Mouse (Mus musculus) heart, adult 2 months (tissue): ENCODE measurements around the gene Prrc2a. TPM values are rescaled to one million over a fixed set of nuclear protein-coding genes. Genes with fewer than 3 reads are reported as not detected.

Source experiments
- DNase-seq, 2 experiments: peaks; one replicate each; pipeline ENCODE4 v3.0.0; 2021
- H3K27ac ChIP-seq: fragments of 200-600 bp; 2 replicates; pipeline ENCODE4 v1.8.1; 2022
- H3K27me3 ChIP-seq: fragments of 200-500 bp; 2 replicates; pipeline ENCODE4 v1.6.1; 2012; ENCODE audit warnings: mild to moderate bottlenecking, low read length, inconsistent platforms, mixed read lengths; ENCODE audit not compliant: control insufficient read depth, insufficient read depth
- H3K36me3 ChIP-seq: fragments of 200-500 bp; 2 replicates; pipeline ENCODE4 v1.6.1; 2012; ENCODE audit warnings: low read length, inconsistent platforms; ENCODE audit not compliant: control insufficient read depth, insufficient read depth
- H3K4me1 ChIP-seq: fragments of 200-500 bp; 2 replicates; pipeline ENCODE4 v1.6.1; 2011; ENCODE audit warnings: low read length; ENCODE audit not compliant: control insufficient read depth, insufficient read depth
- H3K4me3 ChIP-seq: fragments of 200-600 bp; 2 replicates; pipeline ENCODE4 v1.8.1; 2022
- H3K79me2 ChIP-seq: fragments of 200-500 bp; replicated peaks from 2 replicates; pipeline ENCODE4 v1.6.1; 2012; ENCODE audit warnings: mild to moderate bottlenecking, inconsistent platforms, low read length, moderate library complexity, mixed read lengths; ENCODE audit not compliant: control insufficient read depth, insufficient read depth
- H3K9ac ChIP-seq: fragments of 200-500 bp; 2 replicates; pipeline ENCODE4 v1.6.1; 2012; ENCODE audit warnings: low read depth, mild to moderate bottlenecking, control low read depth, inconsistent platforms, low read length, mixed read lengths
- CTCF ChIP-seq: fragments of 200-600 bp; IDR thresholded peaks from 2 replicates; pipeline ENCODE4 v1.8.1; 2022; ENCODE audit warnings: antibody characterized with exemption, mild to moderate bottlenecking, moderate library complexity
- EP300 ChIP-seq: fragments of 200-500 bp; IDR thresholded peaks from 2 replicates; pipeline ENCODE4 v1.6.1; 2011; ENCODE audit warnings: low read depth, low read length, control low read depth; ENCODE audit not compliant: insufficient read depth
- POLR2A ChIP-seq: fragments of 200-500 bp; IDR thresholded peaks from 2 replicates; pipeline ENCODE4 v1.6.1; 2011; ENCODE audit warnings: mild to moderate bottlenecking, low read depth, low read length, control low read depth; ENCODE audit not compliant: insufficient read depth
- WGBS: fragments of 180-500 bp; shearing (Covaris S2); methylation state at CpG from one replicate; pipeline ENCODE4 v1.1.7; 2018; 5-methylcytosine and 5-hydroxymethylcytosine counted together
- intact Hi-C: fragments of 180-260 bp; cut with DNase I; formaldehyde crosslinking; loops from one replicate; pipeline ENCODE4 v1.15.1; 2025
- long read RNA-seq: library from polyadenylated mRNA; stranded (forward); transcript quantifications from one replicate; pipeline ENCODE4 v2.0.0, GENCODE M21; 2021
- polyA plus RNA-seq: library from polyadenylated mRNA; depleted of rRNA; stranded (reverse); fragments of >200 nt; gene quantifications from 2 replicates; pipeline ENCODE4 v1.2.3, GENCODE M21; 2012; rRNA removed
- total RNA-seq, 2 experiments: library from RNA; stranded (reverse); gene quantifications; 2 replicates each; pipeline ENCODE4 v1.2.3; 2021

The Prrc2a gene
- total RNA-seq (100 to 1,000 TPM; 132 to 139 TPM), polyA plus RNA-seq (183 and 197 TPM in 2 replicates)
- long read RNA-seq, partial matches to known transcripts: 3 of 4 reads
- long read RNA-seq, other reads (novel, unspliced or antisense): 1 of 4 reads

DNA sequence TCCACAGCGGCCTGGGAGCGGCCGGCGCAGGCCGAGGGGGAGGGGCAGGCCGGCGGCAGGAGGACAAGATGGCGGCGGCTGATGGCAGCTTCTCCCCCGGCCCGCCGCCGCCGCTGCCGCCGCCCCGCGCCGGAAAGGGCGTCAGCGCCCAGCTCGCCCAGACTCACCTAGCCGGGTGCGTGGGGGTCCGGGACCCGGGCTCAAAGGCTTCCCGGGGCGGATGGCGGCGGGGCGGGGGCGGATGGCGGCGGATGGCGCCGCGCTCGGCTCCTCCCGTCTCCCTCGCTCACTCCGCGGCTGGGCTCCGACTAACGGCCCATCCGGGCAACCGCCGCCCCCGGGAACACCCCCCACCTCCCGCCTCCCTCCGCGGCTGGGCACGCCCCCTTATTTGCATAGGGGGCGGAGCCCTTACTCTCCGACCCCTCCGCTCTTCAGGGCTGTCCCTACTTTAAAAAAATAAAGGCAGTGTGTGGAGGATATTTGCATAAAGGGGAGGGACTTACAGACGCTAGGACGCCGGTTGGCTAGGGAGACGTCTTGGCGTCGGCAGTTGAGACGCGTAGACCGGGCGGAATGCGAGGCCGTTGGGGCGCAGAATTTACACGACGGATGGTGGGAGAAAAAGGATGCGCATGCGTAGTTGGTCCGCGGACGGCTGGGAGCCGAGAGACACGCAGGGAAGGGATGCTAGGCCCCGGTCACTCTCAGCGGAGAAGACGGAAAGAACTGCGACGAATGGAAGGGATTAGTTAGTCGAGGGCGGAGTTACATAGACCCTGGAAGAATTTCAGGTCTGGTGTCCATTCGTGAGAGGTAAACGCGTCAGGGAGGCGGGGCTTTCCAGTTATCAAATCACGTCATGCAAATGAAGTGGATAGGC lies at the start of gene Prrc2a:
TSS of gene Prrc2a (minus strand) at position 330 of the 883 bp plus-strand sequence.
- Histone ChIP-seq H3K27ac (peak within 1 kb of the TSS; percentile 99), H3K4me1 (peaks cover 14% of the 10 kb centered on the region)
- peak; percentile 93 for TF ChIP-seq POLR2A
- peak; percentile 47; the same call in 1 of the 2 replicates for TF ChIP-seq EP300
- 0 out of 2 replicates have a peak, but pooled peaks have one; percentile 16 for TF ChIP-seq CTCF

DNA sequence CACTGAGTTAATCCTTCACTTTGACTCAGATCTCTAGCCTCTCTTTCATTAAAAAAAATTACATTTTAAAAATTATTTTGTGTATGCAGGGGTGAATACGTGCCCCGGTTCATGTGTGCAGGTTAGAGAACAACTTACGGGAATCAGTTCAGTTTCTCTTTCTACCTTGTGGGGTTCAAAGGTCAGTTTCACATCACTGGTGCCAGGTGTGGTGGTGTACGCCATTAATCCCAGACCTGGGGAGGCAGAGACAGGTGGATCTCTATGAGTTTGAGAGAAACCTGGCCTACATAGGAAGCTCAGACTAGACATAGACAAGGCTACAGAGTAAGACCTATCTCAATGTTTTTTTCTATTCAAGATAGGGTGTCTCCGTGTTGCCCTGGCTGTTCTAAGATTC lies 48.4 kb upstream of the Prrc2a start:
- no peaks in the 10 kb centered on the region for H3K27me3 ChIP-seq
- TF ChIP-seq CTCF (no peak), POLR2A (no peak), EP300 (no peak)
- 95% methylated on average over 5 of the region's 5 CpGs for WGBS
- no peaks in the 10 kb centered on the region for H3K36me3 ChIP-seq
- H3K4me3 ChIP-seq: no peak overlapping the region
- no peaks in the 10 kb centered on the region for H3K79me2 ChIP-seq
- intact Hi-C loops: no loop called here
- peaks cover 4% of the 10 kb centered on the region for H3K4me1 ChIP-seq
- no peak for DNase-seq
- no peak overlapping the region for H3K27ac ChIP-seq
- no peak overlapping the region for H3K9ac ChIP-seq

More for the DNA sequence above, at the start of gene Prrc2a:
- intact Hi-C loops: loop anchor here (5.0 kb wide), 1 partner anchor 38 kb away; the partner anchor contains the start of gene D17H6S53E
- Histone ChIP-seq H3K4me3 (peak within 1 kb of the TSS; percentile 91), H3K79me2 (peaks cover 9% of the 10 kb centered on the region; the same call in 1 of the 2 replicates), H3K9ac (peak within 1 kb of the TSS; percentile 98), H3K36me3 (peaks cover 18% of the 10 kb centered on the region), H3K27me3 (no peaks in the 10 kb centered on the region)
- DNase-seq: peak; percentile 95 to 99
- under 1% methylated on average over 71 of the region's 89 CpGs for WGBS

DNA sequence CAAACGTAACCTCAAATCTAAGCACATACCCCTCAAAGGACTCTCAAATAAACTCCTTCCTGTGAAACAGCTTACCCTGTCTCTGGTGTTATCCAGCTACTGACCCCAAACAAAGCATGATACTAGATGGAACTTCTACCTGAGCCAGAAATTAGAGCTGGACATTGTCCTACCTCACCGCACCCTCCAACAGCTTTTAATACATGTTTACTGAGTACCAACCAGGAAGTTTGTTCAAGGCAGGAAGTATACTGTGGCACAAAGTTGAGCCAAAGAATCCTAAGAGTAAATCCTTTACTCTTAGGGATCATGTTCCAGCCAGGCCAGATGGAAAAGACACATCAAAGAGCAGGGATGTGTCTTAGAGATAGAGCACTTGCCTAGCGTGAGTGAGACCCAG lies 45.9 kb upstream of the Prrc2a start:
- no peaks in the 10 kb centered on the region for H3K27me3 ChIP-seq
- intact Hi-C loops: no loop called here
- H3K36me3 ChIP-seq: no peaks in the 10 kb centered on the region
- H3K79me2 ChIP-seq: no peaks in the 10 kb centered on the region
- WGBS: 70% methylated on average over 3 of the region's 3 CpGs
- no peak overlapping the region for H3K4me3 ChIP-seq
- peaks cover 2% of the 10 kb centered on the region for H3K4me1 ChIP-seq
- H3K27ac ChIP-seq: no peak overlapping the region
- no peak for DNase-seq
- TF ChIP-seq POLR2A (no peak), CTCF (no peak), EP300 (no peak)
- H3K9ac ChIP-seq: no peak overlapping the region

DNA sequence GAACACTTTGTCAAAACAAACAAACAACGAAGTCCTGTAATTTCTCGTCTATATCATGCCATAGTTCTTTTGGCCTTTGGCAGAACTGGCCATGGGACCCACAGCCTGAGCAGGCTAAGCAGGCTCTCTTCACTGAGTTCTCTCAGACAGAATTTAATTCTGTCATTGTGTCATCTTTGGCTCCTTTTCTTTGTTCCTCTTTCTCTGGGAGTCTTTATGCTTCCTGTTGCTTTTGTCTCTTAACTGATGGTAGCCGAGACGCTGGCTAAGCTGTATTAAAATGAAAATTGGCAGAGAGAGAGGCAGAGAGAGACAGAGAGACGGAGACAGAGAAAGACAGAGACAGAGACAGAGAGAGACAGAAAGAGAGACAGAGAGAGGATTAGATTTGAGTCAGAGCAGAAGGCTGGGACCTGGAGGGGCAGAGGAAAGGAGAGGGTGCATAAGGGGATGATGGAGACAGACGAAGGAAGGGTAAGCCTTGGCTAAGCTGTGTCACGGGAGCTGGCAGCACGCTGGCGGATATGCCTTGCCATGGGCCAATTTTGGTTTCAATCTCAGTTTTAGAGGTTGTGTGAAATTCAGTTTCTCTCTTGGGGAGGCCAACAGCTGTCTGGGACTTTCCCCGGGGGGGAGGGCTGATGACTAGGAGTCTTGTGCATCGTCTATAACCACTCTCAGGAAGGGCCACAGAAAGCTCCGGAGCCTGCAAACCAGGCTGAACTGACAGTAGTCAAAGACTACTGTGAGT lies 45.3 kb upstream of the Prrc2a start:
- DNase-seq: peak; percentile 33 to 60
- intact Hi-C loops: no loop called here
- WGBS: 46% methylated on average over 12 of the region's 12 CpGs
- Histone ChIP-seq H3K4me3 (no peak overlapping the region), H3K79me2 (no peaks in the 10 kb centered on the region), H3K9ac (no peak overlapping the region), H3K36me3 (no peaks in the 10 kb centered on the region), H3K27ac (peak overlapping the region; percentile 6; the same call in 1 of the 2 replicates), H3K27me3 (no peaks in the 10 kb centered on the region), H3K4me1 (peaks cover 2% of the 10 kb centered on the region)
- no peak for TF ChIP-seq EP300
- TF ChIP-seq CTCF: no peak
- TF ChIP-seq POLR2A: no peak

DNA sequence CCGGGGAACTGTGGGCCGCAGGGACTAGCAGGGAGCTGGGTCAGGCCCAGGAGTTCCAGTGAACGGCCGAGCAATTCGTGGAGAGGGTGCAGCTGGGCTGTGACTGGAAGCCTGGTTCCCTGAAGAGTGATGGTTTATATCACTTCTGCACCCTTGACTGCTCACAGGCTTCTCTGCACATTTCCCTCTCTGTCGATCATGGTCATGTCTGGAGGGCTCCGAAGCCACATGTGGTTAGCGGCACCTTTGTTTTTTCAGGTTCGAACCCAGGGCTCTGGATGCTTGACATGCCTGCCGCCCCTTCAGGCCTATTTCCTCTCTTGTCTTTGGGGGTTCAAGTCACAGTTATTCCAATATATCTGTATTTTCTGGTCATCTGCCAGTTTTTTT lies 40.7 kb upstream of the Prrc2a start:
- H3K27ac ChIP-seq: no peak overlapping the region
- no peaks in the 10 kb centered on the region for H3K79me2 ChIP-seq
- no peaks in the 10 kb centered on the region for H3K36me3 ChIP-seq
- H3K4me3 ChIP-seq: no peak overlapping the region
- H3K27me3 ChIP-seq: no peaks in the 10 kb centered on the region; the same call in 1 of the 2 replicates
- peaks cover 2% of the 10 kb centered on the region for H3K4me1 ChIP-seq
- TF ChIP-seq CTCF (no peak), POLR2A (no peak), EP300 (no peak)
- DNase-seq: no peak
- WGBS: 70% methylated on average over 10 of the region's 10 CpGs
- intact Hi-C loops: no loop called here
- no peak overlapping the region for H3K9ac ChIP-seq
